Mouse (Mus musculus) c-Kit-positive CD71-positive TER-119-positive erythroid progenitor cells, embryonic 14.5 days (primary cell): Measurements from ENCODE around the gene Ggnbp2.

ENCODE experiments used
- DNase-seq: peaks from one replicate; pipeline ENCODE4 v3.0.0-alpha.2; 2013; ENCODE audit warnings: low spot score

Gene Ggnbp2

DNA sequence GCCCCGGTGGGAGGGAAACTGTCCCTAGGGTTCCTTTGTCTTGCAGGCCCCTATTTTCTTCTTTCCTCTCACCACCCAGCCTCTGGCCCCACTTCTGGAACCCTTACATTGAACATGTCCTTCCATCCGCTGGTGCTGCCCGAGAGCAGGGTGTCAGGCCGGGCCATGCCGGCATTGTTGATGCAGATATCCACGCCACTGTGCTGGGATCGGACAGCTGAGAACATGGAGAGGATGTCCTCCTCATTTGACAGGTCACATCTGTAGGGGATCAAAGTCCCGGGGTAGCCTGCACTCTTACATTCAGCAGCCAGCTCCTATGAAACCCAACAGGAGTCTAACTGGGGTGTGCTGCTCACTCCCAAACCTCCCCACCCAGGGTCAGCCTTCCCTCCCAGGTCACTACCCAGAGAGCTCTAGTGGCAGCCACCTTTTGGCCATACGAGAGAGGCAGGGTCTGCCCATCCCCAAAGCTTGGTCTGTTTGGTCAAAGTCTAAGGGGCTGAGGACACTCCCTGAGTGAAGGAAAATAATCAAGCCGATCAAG, 45.3 kb downstream of the Ggnbp2 start:
- DNase-seq = no peak

DNA sequence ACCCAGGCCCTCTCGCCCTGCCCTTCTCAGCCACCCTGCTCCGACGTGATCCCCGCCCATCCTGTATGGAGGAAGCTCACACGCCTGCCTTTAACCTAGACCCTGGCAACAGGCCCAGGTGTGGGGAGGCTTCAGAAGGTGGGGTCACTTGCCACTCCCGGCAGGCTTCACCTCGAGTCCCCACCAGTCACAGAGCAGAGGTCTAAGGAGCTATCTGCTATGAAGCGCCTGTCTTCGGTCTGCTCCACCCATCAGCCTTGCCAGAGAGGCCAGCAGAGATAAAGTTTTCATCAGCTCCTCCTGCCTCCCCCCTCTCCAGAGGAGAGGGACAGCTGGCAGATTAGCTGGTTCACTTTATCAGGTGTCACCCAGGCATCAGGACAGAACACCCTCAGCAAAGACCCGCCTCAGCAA, 47.1 kb downstream of the Ggnbp2 start:
- DNase-seq = peak; percentile 91

DNA sequence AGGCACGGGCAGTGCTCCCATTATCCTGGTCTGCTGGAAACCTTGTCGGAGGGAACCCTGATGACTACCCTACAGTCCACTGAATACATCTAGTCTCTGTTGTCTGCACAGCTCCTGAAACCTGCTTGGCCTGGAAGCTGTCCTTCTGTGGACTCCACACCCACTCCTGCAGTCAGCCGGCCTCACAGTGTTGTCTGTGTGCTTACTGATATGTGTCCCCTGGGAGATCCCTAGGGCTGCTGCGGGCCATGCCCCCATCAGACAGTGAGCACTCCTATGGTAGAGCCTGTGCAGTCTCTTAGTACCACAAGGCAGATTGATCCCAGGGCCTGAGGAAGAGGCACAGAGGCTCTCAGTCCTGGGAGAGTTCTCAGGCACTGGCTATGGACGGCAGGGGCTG, 48.1 kb downstream of the Ggnbp2 start:
- peak; percentile 77 for DNase-seq

DNA sequence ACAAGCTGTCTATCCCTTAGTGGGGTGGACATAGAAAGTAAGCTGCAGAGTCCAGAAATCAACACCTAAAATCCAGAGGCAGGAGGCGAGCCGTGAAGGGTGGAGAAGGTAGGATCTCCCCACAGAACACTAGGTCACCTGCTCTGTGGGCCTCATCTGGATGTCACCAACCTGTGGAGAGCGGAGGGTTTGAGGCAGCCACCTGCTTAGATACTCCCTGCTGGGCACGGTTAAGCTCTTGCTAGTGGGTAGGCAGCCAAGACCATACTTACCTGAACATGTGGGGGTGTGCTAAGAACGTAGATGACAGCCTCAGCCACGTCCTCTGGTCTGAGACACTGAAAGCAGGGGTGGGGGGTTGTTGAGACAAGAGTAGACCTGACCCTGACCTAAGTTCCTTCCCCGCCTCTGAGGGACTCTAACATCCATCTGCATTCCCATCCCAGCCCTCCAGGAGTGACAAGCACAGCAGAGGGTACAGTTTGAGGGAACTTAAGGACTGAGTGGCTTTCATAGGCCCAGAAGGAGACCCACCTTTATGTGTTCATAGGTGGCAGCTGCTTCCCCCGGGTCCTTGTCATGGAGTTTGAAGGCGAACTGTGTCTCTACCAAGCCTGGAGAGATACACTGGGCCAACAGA, 49.4 kb downstream of the Ggnbp2 start:
- DNase-seq = no peak

DNA sequence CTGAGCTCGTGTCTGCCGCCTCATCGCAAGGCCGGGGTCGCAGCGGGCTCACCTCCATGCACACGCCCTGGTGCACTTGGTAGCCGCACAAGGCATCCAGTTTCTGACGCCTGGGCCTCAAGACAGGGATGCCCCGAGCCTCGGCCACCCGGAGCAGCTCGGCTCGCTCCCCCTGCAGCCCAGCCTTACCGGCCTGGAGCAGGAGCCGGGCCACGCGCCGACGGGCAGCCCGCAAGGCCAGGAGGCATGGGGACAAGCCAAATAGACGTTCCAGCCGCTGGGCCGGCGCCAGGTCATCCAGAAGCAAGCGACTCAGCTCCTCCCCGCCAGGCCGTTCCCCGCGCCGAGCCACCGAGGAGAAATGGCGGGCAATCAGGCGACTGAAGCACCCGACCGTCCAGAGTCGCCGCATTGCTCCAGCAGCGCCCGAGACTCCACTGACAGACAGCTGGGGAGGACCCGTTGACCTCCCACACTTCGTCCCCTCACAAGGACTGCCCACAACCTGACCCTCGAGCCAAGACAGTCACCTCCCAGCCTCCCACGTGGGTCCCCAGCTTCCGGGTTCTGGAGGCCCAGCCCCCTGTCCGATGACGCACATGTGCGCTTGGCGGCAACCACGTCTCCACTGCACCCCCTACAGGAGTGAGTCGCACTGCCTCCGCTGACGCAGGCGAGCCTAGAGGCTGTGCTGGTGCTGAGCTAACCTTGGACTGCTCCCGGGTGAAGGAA, 51.5 kb downstream of the Ggnbp2 start, which contains the start of gene Mrm1:
TSS of gene Mrm1 (minus strand) at position 555 of the 732 bp plus-strand sequence.
- peak; percentile 95 for DNase-seq

DNA sequence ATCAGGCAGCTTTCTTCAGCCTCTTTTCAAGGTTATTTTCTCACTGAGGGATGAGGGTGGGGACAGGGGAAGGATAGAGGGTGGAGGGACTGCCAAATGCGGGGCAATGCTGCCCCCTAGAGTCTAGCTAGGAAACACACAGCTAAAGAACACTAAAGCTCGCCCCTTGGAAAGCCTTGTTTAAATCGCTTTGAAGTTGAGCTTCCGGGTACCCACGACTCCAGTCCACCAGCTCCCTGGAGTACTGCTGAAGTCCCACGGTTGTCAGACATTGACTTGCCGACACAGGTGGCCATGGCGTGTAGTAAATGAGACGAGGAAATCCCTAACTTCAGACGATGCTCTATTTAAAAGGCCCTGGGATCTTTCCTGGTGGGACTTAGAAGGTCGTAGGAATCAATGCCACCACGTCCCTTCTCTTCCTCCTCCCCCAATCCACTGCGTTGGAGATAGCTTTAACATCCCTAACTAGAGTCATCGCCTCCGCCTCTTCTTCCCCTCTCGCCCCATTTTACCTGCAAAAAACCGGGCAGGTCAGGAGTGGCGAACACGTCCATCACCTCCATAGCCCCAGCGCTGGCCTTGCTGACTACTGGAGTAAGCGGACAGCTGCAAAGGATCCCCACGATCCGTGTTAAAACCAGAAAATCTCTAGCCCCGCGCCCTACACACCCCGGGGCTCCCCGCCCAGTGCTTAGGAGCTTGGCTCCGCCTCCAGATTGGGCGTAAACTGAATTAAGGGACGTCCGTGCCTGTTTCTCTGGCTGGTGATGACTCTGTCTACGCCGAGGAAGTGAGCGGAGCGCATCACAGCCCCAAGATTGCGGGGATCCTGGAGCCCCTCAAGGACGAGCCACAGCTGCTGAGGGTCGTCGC, 52.3 kb downstream of the Ggnbp2 start:
- peak; percentile 88 for DNase-seq

DNA sequence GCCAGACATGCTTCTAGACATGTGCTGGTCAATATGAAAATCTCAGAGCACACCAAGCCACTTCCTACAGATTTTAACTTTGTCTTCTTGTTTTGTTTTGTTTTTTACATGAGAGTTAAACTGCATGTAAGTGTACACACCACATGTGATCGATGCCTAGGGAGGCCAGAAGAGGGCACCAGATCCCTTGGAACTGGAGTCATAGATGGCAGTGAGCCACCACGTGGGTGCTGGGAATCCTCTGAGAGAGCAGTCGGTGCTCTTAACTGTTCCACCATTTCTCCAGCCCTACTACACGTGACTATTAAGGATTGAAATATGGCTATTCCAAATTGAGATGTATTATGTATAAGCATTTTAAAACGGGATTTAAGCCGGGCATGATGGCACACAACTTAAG, 53.3 kb downstream of the Ggnbp2 start:
- no peak for DNase-seq

DNA sequence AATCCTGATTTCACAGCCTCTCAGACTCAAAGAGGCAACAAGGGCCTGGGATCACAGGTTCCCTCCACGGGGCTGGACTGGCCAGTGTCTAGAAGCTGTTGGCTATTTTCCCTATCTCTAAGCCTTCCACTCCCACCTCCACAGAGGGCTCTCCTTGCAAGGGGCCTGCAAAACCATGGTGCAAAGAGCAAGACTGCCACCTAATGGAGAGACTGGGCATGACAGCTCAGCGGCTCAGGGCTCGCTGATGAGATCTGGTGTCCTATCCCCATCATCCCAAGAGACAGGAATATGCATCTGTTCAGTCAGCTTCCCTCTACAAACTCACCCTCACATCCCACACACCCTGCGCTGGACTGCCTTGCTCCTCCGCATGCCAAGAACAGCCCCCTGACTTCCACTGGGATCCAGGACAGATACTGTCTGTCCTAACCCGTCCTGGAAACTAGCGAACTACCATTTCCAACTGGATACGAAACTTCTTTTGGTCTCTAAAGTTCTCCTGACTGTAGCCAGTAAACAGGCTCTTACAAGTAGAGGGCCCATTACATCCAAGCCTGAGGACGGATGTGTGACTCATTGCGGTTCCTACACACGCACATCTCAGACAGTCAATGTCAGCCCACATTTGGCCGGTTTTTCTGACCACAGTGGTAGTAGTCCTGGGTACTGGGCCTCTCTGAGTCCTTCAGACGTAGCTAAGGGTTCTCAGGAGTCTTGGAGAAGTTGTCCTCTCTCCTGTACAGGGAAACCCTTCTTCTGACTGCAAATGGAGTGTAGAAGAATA, 56.7 kb downstream of the Ggnbp2 start:
- no peak for DNase-seq

DNA sequence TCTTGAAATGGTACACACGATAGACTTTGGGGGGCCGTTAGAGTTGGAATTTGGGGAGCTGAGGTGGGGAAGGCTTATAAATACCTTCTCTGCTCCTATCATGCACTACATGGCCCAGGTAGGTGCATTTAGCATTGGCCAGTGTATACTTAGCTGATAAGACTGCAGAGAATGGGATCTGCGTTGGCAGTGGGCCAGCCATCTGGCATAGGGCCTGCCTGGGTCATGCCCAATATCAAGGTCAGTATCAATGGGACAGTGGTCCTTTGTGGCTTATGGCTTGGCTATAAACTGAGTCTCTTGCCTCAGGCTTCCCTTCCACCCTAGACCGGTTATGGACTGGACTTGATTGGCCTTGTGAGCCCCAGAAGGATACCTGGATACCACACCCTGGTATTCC, 66.2 kb downstream of the Ggnbp2 start:
- no peak for DNase-seq

DNA sequence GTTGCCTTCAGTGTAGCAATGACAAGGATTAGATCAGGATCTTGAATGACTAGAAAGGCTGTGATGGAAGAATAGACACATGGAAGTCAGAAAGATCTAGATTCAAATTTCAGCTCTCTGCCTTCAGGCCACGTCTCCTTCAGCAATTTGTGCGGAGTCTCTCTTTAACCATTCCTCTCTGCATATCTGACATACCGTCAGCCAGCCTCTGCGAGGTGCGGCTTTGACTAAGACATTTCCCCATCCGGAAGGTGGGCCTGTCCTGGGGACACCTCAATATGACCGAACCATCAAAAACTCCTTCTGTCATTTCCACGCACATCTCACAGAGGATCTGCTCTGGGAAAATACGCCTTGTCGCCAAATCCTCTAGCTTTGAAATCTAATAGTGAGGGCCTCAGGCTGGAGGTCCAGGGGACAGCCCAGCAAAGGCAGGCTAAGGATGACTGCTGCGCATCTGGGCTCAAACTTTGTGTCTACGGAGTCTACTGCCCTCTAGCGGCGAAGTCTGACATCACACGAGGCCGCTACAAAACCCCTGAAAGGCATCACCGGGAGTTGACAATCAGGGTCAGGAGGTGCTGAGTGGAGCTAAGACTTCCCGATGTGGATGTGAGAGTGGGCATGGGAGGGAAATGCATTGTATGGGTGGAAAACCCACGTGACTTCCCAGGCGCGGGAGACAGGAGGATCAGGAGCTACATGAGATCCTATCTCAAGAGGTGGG, 72.8 kb downstream of the Ggnbp2 start:
- DNase-seq = peak; percentile 76

DNA sequence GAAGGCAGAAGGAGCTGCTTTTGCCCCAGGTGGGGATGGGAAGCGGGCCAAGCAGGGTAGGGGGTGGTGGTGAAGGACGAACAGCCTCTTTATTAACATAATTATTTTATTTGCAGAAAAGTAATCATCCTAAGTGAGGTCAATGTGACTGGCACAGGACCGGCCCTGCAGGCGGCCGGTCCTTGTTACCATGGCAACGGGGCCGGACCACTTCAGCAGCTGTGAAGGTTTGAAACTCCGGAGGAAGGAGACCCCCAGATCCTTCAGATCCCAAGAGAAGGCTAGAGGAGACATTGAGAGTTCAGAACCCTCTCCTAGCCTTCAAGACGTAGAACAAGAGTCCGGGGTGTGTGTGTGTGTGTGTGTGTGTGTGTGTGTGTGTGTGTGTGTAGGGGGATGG, 73.6 kb downstream of the Ggnbp2 start:
- DNase-seq = no peak

DNA sequence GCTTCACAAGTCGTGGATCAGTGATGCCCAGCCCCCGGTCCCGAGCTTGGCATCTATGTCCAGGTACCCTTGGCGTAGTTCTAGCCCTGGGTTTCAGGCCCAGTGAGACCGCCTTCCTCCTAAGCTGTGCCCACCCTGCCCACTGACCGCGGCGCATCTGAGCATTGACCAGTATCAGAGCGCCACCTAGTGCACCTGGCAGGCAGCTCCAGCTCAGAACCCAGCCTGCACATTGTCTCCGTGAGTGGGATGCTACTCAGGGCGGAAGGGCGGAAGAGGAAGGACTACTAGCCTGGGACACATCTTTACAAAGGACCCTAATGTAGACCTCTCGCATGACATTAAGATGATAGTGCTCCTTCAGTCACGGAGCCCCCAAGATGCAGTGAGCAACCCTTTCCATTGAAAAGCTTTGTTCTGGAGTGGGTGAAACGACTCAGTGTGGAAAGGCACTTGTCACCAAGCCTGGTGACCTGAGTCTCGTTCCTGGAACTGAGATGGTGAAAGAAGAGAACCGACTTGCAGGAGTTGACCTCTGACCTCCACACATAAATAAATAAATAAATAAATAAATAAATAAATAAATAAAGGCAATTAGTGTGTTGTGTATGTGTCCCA, 76.0 kb downstream of the Ggnbp2 start:
- DNase-seq = no peak

DNA sequence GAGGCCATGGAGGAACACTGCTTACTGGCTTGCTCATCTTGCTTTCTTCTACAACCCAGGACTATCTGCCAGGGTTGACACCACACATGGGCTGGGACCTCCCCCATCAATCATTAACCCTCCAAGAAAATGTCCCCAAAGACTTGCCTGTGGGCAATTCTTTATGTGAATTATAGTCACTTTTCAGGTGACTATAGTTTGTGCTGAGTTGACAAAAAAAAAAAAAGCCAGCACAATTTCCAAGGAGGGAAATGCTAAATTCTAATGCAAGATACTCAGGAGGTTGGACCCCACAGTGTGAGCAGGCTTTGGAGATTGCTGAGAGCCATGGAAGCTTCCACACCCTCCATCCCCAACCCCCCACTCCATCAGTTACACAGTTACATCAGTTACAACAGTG, 77.1 kb downstream of the Ggnbp2 start:
- DNase-seq = no peak

DNA sequence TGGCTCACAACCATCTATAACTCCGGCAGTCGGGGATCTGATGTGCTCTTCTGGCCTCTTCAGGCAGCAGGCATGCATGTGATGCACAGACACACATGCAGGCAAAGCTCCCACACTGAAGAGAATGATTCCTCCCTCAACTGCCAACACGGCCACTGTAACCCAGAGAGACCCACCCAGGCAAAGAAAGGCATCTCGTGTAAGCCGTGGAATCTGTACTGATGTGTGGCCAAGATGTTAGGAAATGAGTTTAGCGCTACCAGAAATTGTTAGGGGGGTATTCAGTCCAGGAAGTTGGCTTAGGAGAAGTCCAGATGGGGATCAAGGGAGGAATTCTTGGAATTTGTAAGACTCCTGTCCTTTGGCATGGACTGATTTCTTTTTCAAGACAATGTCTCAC, 80.2 kb downstream of the Ggnbp2 start:
- DNase-seq = no peak
